Mouse (Mus musculus): ENCODE data around the gene Gp9. TPM values are rescaled to one million over a fixed set of nuclear protein-coding genes. Genes with fewer than 3 reads are reported as not detected.
"Not testable (repeated sequence)": the region's sequence is repeated elsewhere in the genome, so short reads cannot be mapped to it uniquely, and the experiment has no call there.

Gp9 gene
- total and polyA plus RNA-seq, 3 experiments, result 0.94 to 9.9 (median 5.8) TPM

GRCm38 (mm10) chr6:87763376-87764280 lies 14.2 kb upstream of the Gp9 start:
- 57% methylated on average over 4 of the region's 4 CpGs for WGBS
- Histone ChIP-seq H3K4me1 (ENCODE audit: control insufficient read depth, insufficient read depth, low read length) (no peaks in the 10 kb centered on the region; the same call in 1 of the 2 replicates), H3K36me3 (ENCODE audit: control insufficient read depth, insufficient read depth, low read length) (no peaks in the 10 kb centered on the region), H3K79me2 (replicated peaks; ENCODE audit: control insufficient read depth, insufficient read depth, low read length) (no peaks in the 10 kb centered on the region), H3K4me3 (no peak overlapping the region), H3K9ac (ENCODE audit: low read depth, low read length) (no peak overlapping the region), H3K27me3 (ENCODE audit: control insufficient read depth, insufficient read depth, low read length) (no peaks in the 10 kb centered on the region), H3K27ac (no peak overlapping the region)
- DNase-seq, result no peak
- intact Hi-C loops (cut with DNase I), result loop anchor here (1.0 to 10.0 kb wide), 4 partner anchors 49 to 341 kb away; partner anchors contain the start of genes Copg1 and Rab43
- TF ChIP-seq POLR2A (IDR thresholded peaks at IDR 0.05; ENCODE audit: insufficient read depth, low read depth, low read length) (no peak), CTCF (IDR thresholded peaks at IDR 0.05) (peak; percentile 94)

- 89% methylated on average over 2 of the region's 2 CpGs for WGBS
These were observed 13.6 kb upstream of the Gp9 start for GRCm38 (mm10) chr6:87764296-87764695.

GRCm38 (mm10) chr6:87770626-87771025 lies 7.2 kb upstream of the Gp9 start:
- Histone ChIP-seq H3K27me3 (ENCODE audit: control insufficient read depth, insufficient read depth, low read length) (no peaks in the 10 kb centered on the region), H3K27ac (no peak overlapping the region), H3K4me1 (ENCODE audit: control insufficient read depth, insufficient read depth, low read length) (no peaks in the 10 kb centered on the region), H3K4me3 (no peak overlapping the region), H3K36me3 (ENCODE audit: control insufficient read depth, insufficient read depth, low read length) (no peaks in the 10 kb centered on the region), H3K79me2 (replicated peaks; ENCODE audit: control insufficient read depth, insufficient read depth, low read length) (no peaks in the 10 kb centered on the region), H3K9ac (ENCODE audit: low read depth, low read length) (no peak overlapping the region)
- TF ChIP-seq EP300 (IDR thresholded peaks at IDR 0.05; ENCODE audit: insufficient read depth, low read depth, low read length) (no peak), CTCF (IDR thresholded peaks at IDR 0.05) (peak; percentile 38)
- no peak for DNase-seq
- intact Hi-C loops (cut with DNase I), result no loop called here
- WGBS, result 32% methylated on average over 8 of the region's 8 CpGs

More at GRCm38 (mm10) chr6:87764296-87764695, 13.6 kb upstream of the Gp9 start:
- not testable (repeated sequence) for H3K79me2 ChIP-seq (replicated peaks; ENCODE audit: control insufficient read depth, insufficient read depth, low read length); H3K4me1 ChIP-seq (ENCODE audit: control insufficient read depth, insufficient read depth, low read length); H3K27me3 ChIP-seq (ENCODE audit: control insufficient read depth, insufficient read depth, low read length); H3K27ac ChIP-seq; DNase-seq; H3K9ac ChIP-seq (ENCODE audit: low read depth, low read length); H3K36me3 ChIP-seq (ENCODE audit: control insufficient read depth, insufficient read depth, low read length); H3K4me3 ChIP-seq
- intact Hi-C loops (cut with DNase I), result loop anchor here (1.0 to 10.0 kb wide), 4 partner anchors 48 to 341 kb away; partner anchors contain the start of genes Copg1 and Rab43

GRCm38 (mm10) chr6:87774466-87774865 lies 3.4 kb upstream of the Gp9 start:
- Histone ChIP-seq H3K27me3 (ENCODE audit: control insufficient read depth, insufficient read depth, low read length) (no peaks in the 10 kb centered on the region), H3K79me2 (replicated peaks; ENCODE audit: control insufficient read depth, insufficient read depth, low read length) (no peaks in the 10 kb centered on the region), H3K9ac (ENCODE audit: low read depth, low read length) (no peak overlapping the region), H3K27ac (no peak overlapping the region), H3K4me3 (no peak overlapping the region), H3K4me1 (ENCODE audit: control insufficient read depth, insufficient read depth, low read length) (no peaks in the 10 kb centered on the region), H3K36me3 (ENCODE audit: control insufficient read depth, insufficient read depth, low read length) (no peaks in the 10 kb centered on the region)
- DNase-seq, result no peak
- intact Hi-C loops (cut with DNase I), result no loop called here
- TF ChIP-seq EP300 (IDR thresholded peaks at IDR 0.05; ENCODE audit: insufficient read depth, low read depth, low read length) (no peak), POLR2A (IDR thresholded peaks at IDR 0.05; ENCODE audit: insufficient read depth, low read depth, low read length) (no peak), CTCF (IDR thresholded peaks at IDR 0.05) (no peak)
- 20% methylated on average over 1 of the region's 1 CpGs for WGBS

GRCm38 (mm10) chr6:87774909-87775308 lies 3.0 kb upstream of the Gp9 start:
- Histone ChIP-seq H3K36me3 (ENCODE audit: control insufficient read depth, insufficient read depth, low read length) (no peaks in the 10 kb centered on the region), H3K4me3 (no peak overlapping the region), H3K27me3 (ENCODE audit: control insufficient read depth, insufficient read depth, low read length) (no peaks in the 10 kb centered on the region), H3K4me1 (ENCODE audit: control insufficient read depth, insufficient read depth, low read length) (no peaks in the 10 kb centered on the region), H3K9ac (ENCODE audit: low read depth, low read length) (no peak overlapping the region), H3K79me2 (replicated peaks; ENCODE audit: control insufficient read depth, insufficient read depth, low read length) (no peaks in the 10 kb centered on the region), H3K27ac (no peak overlapping the region)
- intact Hi-C loops (cut with DNase I), result no loop called here
- DNase-seq, result no peak
- TF ChIP-seq POLR2A (IDR thresholded peaks at IDR 0.05; ENCODE audit: insufficient read depth, low read depth, low read length) (no peak), EP300 (IDR thresholded peaks at IDR 0.05; ENCODE audit: insufficient read depth, low read depth, low read length) (no peak), CTCF (IDR thresholded peaks at IDR 0.05) (no peak)
- 71% methylated on average over 9 of the region's 9 CpGs for WGBS

GRCm38 (mm10) chr6:87775588-87776245 lies 2.2 kb upstream of the Gp9 start:
- Histone ChIP-seq H3K27me3 (ENCODE audit: control insufficient read depth, insufficient read depth, low read length) (no peaks in the 10 kb centered on the region), H3K79me2 (replicated peaks; ENCODE audit: control insufficient read depth, insufficient read depth, low read length) (no peaks in the 10 kb centered on the region), H3K9ac (ENCODE audit: low read depth, low read length) (no peak overlapping the region), H3K4me3 (no peak overlapping the region), H3K27ac (no peak overlapping the region), H3K36me3 (ENCODE audit: control insufficient read depth, insufficient read depth, low read length) (no peaks in the 10 kb centered on the region), H3K4me1 (ENCODE audit: control insufficient read depth, insufficient read depth, low read length) (no peaks in the 10 kb centered on the region)
- DNase-seq, result no peak
- 51% methylated on average over 3 of the region's 3 CpGs for WGBS
- intact Hi-C loops (cut with DNase I), result no loop called here
- no peak for TF ChIP-seq CTCF (IDR thresholded peaks at IDR 0.05)
- TF ChIP-seq POLR2A (IDR thresholded peaks at IDR 0.05; ENCODE audit: insufficient read depth, low read depth, low read length), result no peak
- TF ChIP-seq EP300 (IDR thresholded peaks at IDR 0.05; ENCODE audit: insufficient read depth, low read depth, low read length), result no peak
